Mouse (Mus musculus): ENCODE results near the gene Zmat5. TPM values are rescaled to one million over a fixed set of nuclear protein-coding genes. Genes with fewer than 3 reads are reported as not detected.

Zmat5 gene
- polyA plus RNA-seq, 1 experiment from 2014 or later, result 51.7 TPM

DNA sequence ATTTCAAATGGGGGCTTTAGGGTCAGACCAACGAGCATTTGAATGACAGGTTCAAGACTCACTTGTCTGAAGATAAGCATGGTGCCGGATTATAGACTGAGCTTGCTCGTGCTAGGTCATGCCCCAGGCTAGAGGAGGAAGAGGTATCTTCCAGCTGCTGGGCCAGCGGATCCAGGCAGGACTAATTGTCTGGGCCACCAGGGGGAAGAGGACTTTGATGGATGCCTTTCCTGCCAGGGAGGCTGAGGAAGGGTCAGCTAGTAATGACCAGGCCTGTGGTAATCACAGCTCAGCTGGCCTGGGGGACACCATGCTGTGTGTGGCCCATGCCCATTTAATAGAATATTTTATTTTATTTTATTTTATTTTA, 53.3 kb downstream of the Zmat5 start:
- H3K36me3 ChIP-seq (ENCODE audit: control insufficient read depth, insufficient read depth, low read length), result no peaks in the 10 kb centered on the region
- H3K9me3 ChIP-seq (ENCODE audit: control insufficient read depth, low read length), result peaks cover 5% of the 10 kb centered on the region; the same call in 1 of the 2 replicates
- no peak for DNase-seq (ENCODE audit: low spot score)
- H3K27me3 ChIP-seq (replicated peaks; ENCODE audit: control insufficient read depth, insufficient read depth, low read length), result peaks cover 9% of the 10 kb centered on the region; the same call in 1 of the 2 replicates
- no peak for ATAC-seq (ENCODE audit: low read depth)
- H3K4me2 ChIP-seq (ENCODE audit: low read depth, low read length), result no peak overlapping the region
- 35% methylated on average over 4 of the region's 4 CpGs for WGBS
- H3K27ac ChIP-seq (replicated peaks; ENCODE audit: low read depth, low read length), result no peak overlapping the region
- H3K4me3 ChIP-seq (ENCODE audit: low read depth, low read length), result no peak overlapping the region
- H3K9ac ChIP-seq (ENCODE audit: low read depth, low read length), result no peak overlapping the region
- H3K4me1 ChIP-seq (ENCODE audit: control insufficient read depth, insufficient read depth, low read length), result no peaks in the 10 kb centered on the region

DNA sequence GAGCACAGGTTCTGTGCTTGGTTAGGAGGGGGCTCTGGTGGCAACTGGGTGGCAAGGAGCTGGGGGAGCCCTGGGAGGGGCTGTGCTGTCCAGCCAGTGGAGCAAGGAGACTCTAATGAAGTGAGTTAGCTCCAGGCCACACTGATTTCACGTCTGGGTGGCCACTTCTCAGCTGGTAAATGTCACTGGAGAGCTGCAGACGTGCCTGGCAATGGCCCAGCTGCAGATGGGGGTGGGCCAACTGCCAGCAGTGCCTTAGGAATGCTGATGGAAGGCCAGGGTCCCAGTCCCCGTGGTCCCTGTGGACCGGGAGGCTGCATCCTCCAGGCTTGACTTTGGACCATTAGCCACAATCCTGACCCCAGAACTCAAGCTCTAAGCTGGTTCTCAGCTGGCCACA, 56.0 kb downstream of the Zmat5 start:
- Histone ChIP-seq H3K36me3 (ENCODE audit: control insufficient read depth, insufficient read depth, low read length) (no peaks in the 10 kb centered on the region), H3K9me3 (ENCODE audit: control insufficient read depth, low read length) (no peaks in the 10 kb centered on the region), H3K27ac (replicated peaks; ENCODE audit: low read depth, low read length) (no peak overlapping the region), H3K27me3 (replicated peaks; ENCODE audit: control insufficient read depth, insufficient read depth, low read length) (peaks cover 13% of the 10 kb centered on the region; the same call in 1 of the 2 replicates), H3K4me1 (ENCODE audit: control insufficient read depth, insufficient read depth, low read length) (no peaks in the 10 kb centered on the region), H3K9ac (ENCODE audit: low read depth, low read length) (no peak overlapping the region), H3K4me3 (ENCODE audit: low read depth, low read length) (no peak overlapping the region), H3K4me2 (ENCODE audit: low read depth, low read length) (no peak overlapping the region)
- ATAC-seq (ENCODE audit: low read depth) (no peak), DNase-seq (ENCODE audit: low spot score) (no peak)
- 28% methylated on average over 4 of the region's 4 CpGs for WGBS

DNA sequence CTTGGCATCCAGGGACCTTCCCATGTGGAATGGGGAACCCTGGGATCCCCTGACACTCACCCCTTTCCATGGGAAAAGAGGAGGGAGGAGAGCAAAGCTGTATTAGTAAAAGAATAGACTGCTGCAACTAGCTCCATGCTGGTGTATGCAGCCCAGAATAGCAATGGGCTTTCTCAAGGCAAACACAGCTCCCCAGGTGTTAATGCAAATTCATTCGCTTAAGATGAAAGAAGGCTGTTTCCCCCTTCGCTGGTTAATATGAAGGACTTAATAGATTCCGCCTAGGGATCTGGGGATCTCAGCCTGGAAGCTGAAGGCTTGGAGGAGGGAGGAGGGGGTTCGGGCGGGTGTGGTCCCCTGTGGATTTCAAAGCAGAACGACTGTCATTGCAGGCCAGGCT, 57.5 kb downstream of the Zmat5 start:
- H3K9me3 ChIP-seq (ENCODE audit: control insufficient read depth, low read length), result no peaks in the 10 kb centered on the region
- peaks cover 13% of the 10 kb centered on the region; the same call in 1 of the 2 replicates for H3K27me3 ChIP-seq (replicated peaks; ENCODE audit: control insufficient read depth, insufficient read depth, low read length)
- DNase-seq (ENCODE audit: low spot score) (no peak), ATAC-seq (ENCODE audit: low read depth) (no peak)
- no peak overlapping the region for H3K4me3 ChIP-seq (ENCODE audit: low read depth, low read length)
- 11% methylated on average over 6 of the region's 6 CpGs for WGBS
- H3K27ac ChIP-seq (replicated peaks; ENCODE audit: low read depth, low read length), result no peak overlapping the region
- H3K9ac ChIP-seq (ENCODE audit: low read depth, low read length), result no peak overlapping the region
- H3K4me1 ChIP-seq (ENCODE audit: control insufficient read depth, insufficient read depth, low read length), result no peaks in the 10 kb centered on the region
- H3K36me3 ChIP-seq (ENCODE audit: control insufficient read depth, insufficient read depth, low read length), result peaks cover 4% of the 10 kb centered on the region; the same call in 1 of the 2 replicates
- H3K4me2 ChIP-seq (ENCODE audit: low read depth, low read length), result no peak overlapping the region

DNA sequence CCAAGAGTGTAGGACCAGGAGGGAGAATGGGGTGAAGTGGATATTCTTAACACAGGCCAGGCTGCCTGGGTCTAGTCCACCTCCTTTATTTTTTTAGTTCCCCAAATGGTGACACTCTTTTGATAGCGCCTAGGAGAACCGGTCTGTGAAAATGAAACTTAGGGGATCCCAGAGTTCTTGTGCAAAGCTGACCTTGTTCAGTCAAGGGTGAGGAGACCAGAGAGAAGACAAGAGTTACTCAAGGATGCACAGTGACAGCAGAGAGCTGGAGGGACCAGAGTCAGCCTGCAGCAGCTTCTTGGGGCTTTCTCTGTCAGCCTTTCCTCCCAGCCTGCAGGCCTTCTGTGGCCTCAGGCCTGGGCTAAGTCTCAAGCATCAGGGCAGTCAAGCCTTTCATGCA, 58.0 kb downstream of the Zmat5 start:
- Histone ChIP-seq H3K9me3 (ENCODE audit: control insufficient read depth, low read length) (no peaks in the 10 kb centered on the region), H3K4me2 (ENCODE audit: low read depth, low read length) (no peak overlapping the region), H3K9ac (ENCODE audit: low read depth, low read length) (no peak overlapping the region), H3K4me3 (ENCODE audit: low read depth, low read length) (no peak overlapping the region), H3K4me1 (ENCODE audit: control insufficient read depth, insufficient read depth, low read length) (no peaks in the 10 kb centered on the region), H3K27me3 (replicated peaks; ENCODE audit: control insufficient read depth, insufficient read depth, low read length) (peaks cover 13% of the 10 kb centered on the region; the same call in 1 of the 2 replicates), H3K27ac (replicated peaks; ENCODE audit: low read depth, low read length) (no peak overlapping the region), H3K36me3 (ENCODE audit: control insufficient read depth, insufficient read depth, low read length) (peaks cover 5% of the 10 kb centered on the region; the same call in 1 of the 2 replicates)
- ATAC-seq (ENCODE audit: low read depth) (no peak), DNase-seq (ENCODE audit: low spot score) (no peak)
- WGBS, result 12% methylated on average over 2 of the region's 2 CpGs

DNA sequence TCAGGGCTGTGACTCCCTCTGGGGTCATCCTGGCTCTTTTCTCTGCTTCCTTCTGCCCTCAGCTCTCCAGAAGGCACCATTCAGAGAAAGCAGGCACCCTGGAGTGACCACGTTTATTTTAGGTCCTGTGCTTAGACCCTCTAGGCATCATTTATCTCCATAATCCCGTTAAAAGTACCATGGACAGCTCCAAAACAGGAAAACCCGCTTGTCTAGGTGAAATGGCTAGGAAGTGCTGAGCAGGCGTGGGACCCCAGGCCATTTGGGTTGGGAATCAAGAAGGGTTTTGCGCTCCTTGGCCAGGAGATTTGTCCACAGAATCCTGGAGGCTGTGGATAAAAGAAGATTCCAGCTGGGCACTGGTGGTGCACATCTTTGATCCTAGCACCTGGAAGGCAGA, 59.2 kb downstream of the Zmat5 start:
- H3K27me3 ChIP-seq (replicated peaks; ENCODE audit: control insufficient read depth, insufficient read depth, low read length), result peaks cover 13% of the 10 kb centered on the region; the same call in 1 of the 2 replicates
- H3K27ac ChIP-seq (replicated peaks; ENCODE audit: low read depth, low read length), result no peak overlapping the region
- H3K9ac ChIP-seq (ENCODE audit: low read depth, low read length), result no peak overlapping the region
- H3K4me2 ChIP-seq (ENCODE audit: low read depth, low read length), result no peak overlapping the region
- DNase-seq (ENCODE audit: low spot score) (peak; percentile 55), ATAC-seq (ENCODE audit: low read depth) (no peak)
- H3K9me3 ChIP-seq (ENCODE audit: control insufficient read depth, low read length), result no peaks in the 10 kb centered on the region
- peaks cover 12% of the 10 kb centered on the region; the same call in 1 of the 2 replicates for H3K36me3 ChIP-seq (ENCODE audit: control insufficient read depth, insufficient read depth, low read length)
- H3K4me1 ChIP-seq (ENCODE audit: control insufficient read depth, insufficient read depth, low read length), result no peaks in the 10 kb centered on the region
- 16% methylated on average over 5 of the region's 5 CpGs for WGBS
- no peak overlapping the region for H3K4me3 ChIP-seq (ENCODE audit: low read depth, low read length)

DNA sequence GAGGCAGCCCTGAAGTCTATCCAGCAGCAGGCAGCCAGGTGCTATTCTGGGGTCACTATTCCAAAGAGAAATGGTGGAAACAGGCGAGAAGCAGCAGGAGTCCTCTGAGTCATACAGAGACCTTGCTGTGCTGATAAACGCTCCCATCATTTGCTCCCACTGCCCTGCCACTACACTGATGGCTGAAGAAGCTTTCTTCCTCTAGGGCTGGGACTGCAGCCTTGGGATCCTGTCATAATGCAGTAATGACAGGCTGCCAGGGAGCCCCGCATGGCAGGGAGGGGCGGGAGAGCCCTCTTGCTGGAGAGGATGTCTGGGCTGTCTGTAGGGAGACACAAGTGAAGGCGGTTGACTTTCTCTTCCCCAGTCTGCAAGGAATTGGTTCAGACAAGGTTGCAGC, 60.0 kb downstream of the Zmat5 start:
- ATAC-seq (ENCODE audit: low read depth), result no peak
- Histone ChIP-seq H3K4me3 (ENCODE audit: low read depth, low read length) (no peak overlapping the region), H3K9ac (ENCODE audit: low read depth, low read length) (no peak overlapping the region), H3K4me1 (ENCODE audit: control insufficient read depth, insufficient read depth, low read length) (no peaks in the 10 kb centered on the region), H3K9me3 (ENCODE audit: control insufficient read depth, low read length) (no peaks in the 10 kb centered on the region), H3K27me3 (replicated peaks; ENCODE audit: control insufficient read depth, insufficient read depth, low read length) (peaks cover 13% of the 10 kb centered on the region; the same call in 1 of the 2 replicates), H3K36me3 (ENCODE audit: control insufficient read depth, insufficient read depth, low read length) (peaks cover 19% of the 10 kb centered on the region; the same call in 1 of the 2 replicates), H3K27ac (replicated peaks; ENCODE audit: low read depth, low read length) (no peak overlapping the region), H3K4me2 (ENCODE audit: low read depth, low read length) (no peak overlapping the region)
- WGBS, result 54% methylated on average over 5 of the region's 5 CpGs
- DNase-seq (ENCODE audit: low spot score), result no peak

DNA sequence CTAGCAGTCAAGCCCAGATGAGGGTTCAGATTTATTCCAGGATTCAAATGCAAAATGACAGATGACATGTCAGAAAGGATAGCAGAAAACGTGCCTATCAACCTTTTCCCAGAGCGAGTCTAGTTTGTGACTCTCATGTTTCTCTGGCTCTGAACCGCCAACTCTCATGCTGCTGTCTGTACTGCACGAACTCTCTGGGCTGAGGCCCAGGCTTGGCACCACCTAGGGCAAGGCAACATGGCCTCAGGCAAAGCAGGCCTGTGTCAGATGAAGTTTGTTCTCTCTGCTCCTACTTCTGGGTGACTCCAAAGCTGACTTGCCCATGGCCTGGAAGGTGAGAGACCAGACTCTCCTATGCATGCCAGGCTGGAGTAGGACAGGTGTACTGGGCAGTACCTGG, 63.9 kb downstream of the Zmat5 start:
- WGBS, result 84% methylated on average over 4 of the region's 4 CpGs
- no peak overlapping the region for H3K9ac ChIP-seq (ENCODE audit: low read depth, low read length)
- no peaks in the 10 kb centered on the region for H3K4me1 ChIP-seq (ENCODE audit: control insufficient read depth, insufficient read depth, low read length)
- no peak overlapping the region for H3K4me2 ChIP-seq (ENCODE audit: low read depth, low read length)
- no peaks in the 10 kb centered on the region for H3K9me3 ChIP-seq (ENCODE audit: control insufficient read depth, low read length)
- H3K27me3 ChIP-seq (replicated peaks; ENCODE audit: control insufficient read depth, insufficient read depth, low read length), result no peaks in the 10 kb centered on the region
- ATAC-seq (ENCODE audit: low read depth) (no peak), DNase-seq (ENCODE audit: low spot score) (no peak)
- H3K27ac ChIP-seq (replicated peaks; ENCODE audit: low read depth, low read length), result no peak overlapping the region
- H3K4me3 ChIP-seq (ENCODE audit: low read depth, low read length), result no peak overlapping the region
- peaks cover 40% of the 10 kb centered on the region for H3K36me3 ChIP-seq (ENCODE audit: control insufficient read depth, insufficient read depth, low read length)

DNA sequence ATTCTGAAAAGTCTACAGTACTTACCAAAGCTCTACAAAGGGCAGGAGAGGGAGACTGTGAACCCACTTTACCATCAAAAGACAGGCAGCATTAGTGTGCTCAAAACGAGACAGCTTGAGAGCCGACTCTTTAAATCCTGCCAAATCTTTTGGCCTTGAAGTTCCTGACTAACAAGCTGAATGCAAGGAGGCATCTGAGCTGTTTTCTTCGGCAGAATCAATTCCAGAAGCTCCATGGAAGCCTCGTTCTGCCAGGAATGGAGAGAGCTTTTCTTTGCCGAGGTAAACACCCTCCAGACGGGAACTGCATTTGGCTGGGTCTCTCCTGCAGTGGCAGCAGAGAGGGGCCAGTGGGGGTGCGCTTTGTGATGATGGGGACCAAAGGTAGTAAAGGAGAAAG, 64.8 kb downstream of the Zmat5 start:
- ATAC-seq (ENCODE audit: low read depth), result no peak
- DNase-seq (ENCODE audit: low spot score), result no peak
- H3K9ac ChIP-seq (ENCODE audit: low read depth, low read length), result no peak overlapping the region
- H3K9me3 ChIP-seq (ENCODE audit: control insufficient read depth, low read length), result no peaks in the 10 kb centered on the region
- peaks cover 40% of the 10 kb centered on the region for H3K36me3 ChIP-seq (ENCODE audit: control insufficient read depth, insufficient read depth, low read length)
- H3K4me1 ChIP-seq (ENCODE audit: control insufficient read depth, insufficient read depth, low read length), result no peaks in the 10 kb centered on the region
- no peak overlapping the region for H3K4me3 ChIP-seq (ENCODE audit: low read depth, low read length)
- no peaks in the 10 kb centered on the region for H3K27me3 ChIP-seq (replicated peaks; ENCODE audit: control insufficient read depth, insufficient read depth, low read length)
- 65% methylated on average over 7 of the region's 7 CpGs for WGBS
- H3K27ac ChIP-seq (replicated peaks; ENCODE audit: low read depth, low read length), result no peak overlapping the region
- H3K4me2 ChIP-seq (ENCODE audit: low read depth, low read length), result no peak overlapping the region

DNA sequence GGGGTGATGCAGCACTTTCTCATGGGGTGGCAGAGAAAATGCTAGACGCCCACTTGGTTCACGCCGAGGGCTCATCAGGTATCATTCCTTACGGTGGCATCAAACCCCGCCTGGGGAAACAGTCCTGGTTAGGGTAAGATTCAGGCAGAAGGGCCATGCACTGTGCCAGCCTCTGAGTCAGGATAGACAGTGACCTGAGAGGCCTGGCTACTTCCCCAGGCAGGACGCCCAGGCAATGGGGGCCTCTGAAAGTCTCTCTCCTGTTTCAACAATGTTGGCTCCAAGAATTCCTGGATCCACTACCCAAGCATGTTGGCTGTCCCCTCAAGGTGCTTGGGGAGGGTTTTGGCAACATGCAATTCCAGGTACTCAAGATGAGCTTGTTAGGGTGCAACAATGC, 65.4 kb downstream of the Zmat5 start:
- Histone ChIP-seq H3K27me3 (replicated peaks; ENCODE audit: control insufficient read depth, insufficient read depth, low read length) (no peaks in the 10 kb centered on the region), H3K9ac (ENCODE audit: low read depth, low read length) (no peak overlapping the region), H3K27ac (replicated peaks; ENCODE audit: low read depth, low read length) (no peak overlapping the region), H3K4me3 (ENCODE audit: low read depth, low read length) (no peak overlapping the region), H3K36me3 (ENCODE audit: control insufficient read depth, insufficient read depth, low read length) (peaks cover 40% of the 10 kb centered on the region), H3K9me3 (ENCODE audit: control insufficient read depth, low read length) (no peaks in the 10 kb centered on the region), H3K4me1 (ENCODE audit: control insufficient read depth, insufficient read depth, low read length) (no peaks in the 10 kb centered on the region), H3K4me2 (ENCODE audit: low read depth, low read length) (no peak overlapping the region)
- WGBS, result 94% methylated on average over 6 of the region's 6 CpGs
- no peak for ATAC-seq (ENCODE audit: low read depth)
- no peak for DNase-seq (ENCODE audit: low spot score)

Measured in embryonic facial prominence, embryonic 14.5 days (tissue).